Mouse (Mus musculus) cerebellum, adult 2 months (tissue): Measurements from ENCODE around the gene Rpa2. TPM values are rescaled to one million over a fixed set of nuclear protein-coding genes. Genes with fewer than 3 reads are reported as not detected.
"Not testable (repeated sequence)": the region's sequence is repeated elsewhere in the genome, so short reads cannot be mapped to it uniquely, and the experiment has no call there.

Source experiments
- DNase-seq, 2 experiments: peaks; one replicate each; pipeline ENCODE4 v3.0.0; 2021
- H3K27ac ChIP-seq: fragments of 200-500 bp; 2 replicates; pipeline ENCODE4 v1.5.1; 2012; ENCODE audit warnings: low read length, control low read depth, inconsistent platforms; ENCODE audit not compliant: insufficient read depth
- H3K27me3 ChIP-seq: fragments of 200-500 bp; 2 replicates; pipeline ENCODE4 v1.6.1; 2012; ENCODE audit warnings: inconsistent platforms, mild to moderate bottlenecking, low read length, moderate library complexity; ENCODE audit not compliant: control insufficient read depth, insufficient read depth
- H3K4me1 ChIP-seq: fragments of 200-500 bp; 2 replicates; pipeline ENCODE4 v1.6.1; 2011; ENCODE audit warnings: low read length; ENCODE audit not compliant: control insufficient read depth, insufficient read depth
- H3K4me3 ChIP-seq: fragments of 200-500 bp; replicated peaks from 2 replicates; pipeline ENCODE3; 2011; ENCODE audit warnings: mild to moderate bottlenecking, low read depth, low read length, control low read depth; ENCODE audit not compliant: insufficient read depth
- CTCF ChIP-seq: fragments of 200-500 bp; IDR thresholded peaks from 2 replicates; pipeline ENCODE4 v1.5.1; 2011; ENCODE audit warnings: low read depth, mild to moderate bottlenecking, control low read depth, low read length, moderate library complexity, borderline replicate concordance; ENCODE audit not compliant: insufficient read depth
- POLR2A ChIP-seq: fragments of 200-500 bp; IDR thresholded peaks from 2 replicates; pipeline ENCODE4 v1.6.1; 2011; ENCODE audit warnings: low read length, control low read depth, borderline replicate concordance; ENCODE audit not compliant: insufficient read depth
- WGBS: fragments of 180-500 bp; shearing (Covaris S2); methylation state at CpG from one replicate; pipeline ENCODE4 v1.1.7; 2018; 5-methylcytosine and 5-hydroxymethylcytosine counted together
- polyA plus RNA-seq: library from polyadenylated mRNA; depleted of rRNA; stranded (reverse); fragments of >200 nt; gene quantifications from 2 replicates; pipeline ENCODE4 v1.2.3, GENCODE M21; 2012

Gene Rpa2
- polyA plus RNA-seq, 1 experiment: 21.3 TPM

DNA sequence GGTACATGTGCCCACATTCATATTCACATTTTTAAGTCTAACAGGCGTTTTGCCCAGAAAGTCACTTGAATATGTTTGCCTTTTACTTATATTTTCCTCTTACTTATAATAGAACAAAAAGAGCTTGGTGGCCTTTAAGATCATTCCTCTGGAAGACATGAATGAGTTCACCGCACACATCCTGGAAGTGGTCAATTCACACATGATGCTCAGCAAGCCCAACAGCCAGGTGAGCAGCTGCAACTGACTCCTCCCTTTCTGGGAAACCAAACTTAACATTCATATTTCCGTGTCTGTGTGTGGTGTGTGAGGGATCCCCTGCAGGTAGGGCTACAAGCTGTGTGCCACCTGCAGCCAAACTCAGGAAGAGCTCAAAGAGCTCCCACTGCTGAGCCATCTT is 6.8 kb downstream of the Rpa2 start:
- no peak overlapping the region for H3K4me3 ChIP-seq
- no peak for TF ChIP-seq POLR2A
- no peak for TF ChIP-seq CTCF
- no peaks in the 10 kb centered on the region for H3K27me3 ChIP-seq
- WGBS: 77% methylated on average over 3 of the region's 3 CpGs
- DNase-seq: no peak
- H3K27ac ChIP-seq: no peak overlapping the region
- H3K4me1 ChIP-seq: no peaks in the 10 kb centered on the region

DNA sequence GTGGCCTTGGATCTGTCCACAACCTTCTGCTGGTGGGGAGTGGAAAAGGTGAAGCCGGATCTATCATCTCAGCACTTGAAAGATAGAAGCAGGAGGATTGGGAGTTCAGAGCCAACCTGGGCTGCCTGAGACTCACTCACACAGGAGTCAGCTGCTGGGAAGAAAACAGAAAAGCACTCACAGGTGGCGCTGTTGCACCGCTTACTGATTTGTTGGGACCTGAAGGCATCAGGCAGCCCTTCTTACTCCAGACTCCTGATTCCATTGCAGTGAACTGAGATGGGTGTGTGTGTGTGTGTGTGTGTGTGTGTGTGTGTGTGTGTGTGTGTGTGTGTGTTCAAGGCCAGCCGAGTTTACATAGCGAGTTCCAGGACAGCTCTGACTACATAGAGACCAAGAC is 8.6 kb downstream of the Rpa2 start:
- H3K4me1 ChIP-seq: no peaks in the 10 kb centered on the region
- peak; percentile 27 to 50 for DNase-seq
- H3K27me3 ChIP-seq: no peaks in the 10 kb centered on the region
- TF ChIP-seq CTCF (peak; percentile 55; the same call in 1 of the 2 replicates), POLR2A (no peak)
- H3K27ac ChIP-seq: no peak overlapping the region
- H3K4me3 ChIP-seq: no peak overlapping the region
- WGBS: 85% methylated on average over 5 of the region's 5 CpGs

DNA sequence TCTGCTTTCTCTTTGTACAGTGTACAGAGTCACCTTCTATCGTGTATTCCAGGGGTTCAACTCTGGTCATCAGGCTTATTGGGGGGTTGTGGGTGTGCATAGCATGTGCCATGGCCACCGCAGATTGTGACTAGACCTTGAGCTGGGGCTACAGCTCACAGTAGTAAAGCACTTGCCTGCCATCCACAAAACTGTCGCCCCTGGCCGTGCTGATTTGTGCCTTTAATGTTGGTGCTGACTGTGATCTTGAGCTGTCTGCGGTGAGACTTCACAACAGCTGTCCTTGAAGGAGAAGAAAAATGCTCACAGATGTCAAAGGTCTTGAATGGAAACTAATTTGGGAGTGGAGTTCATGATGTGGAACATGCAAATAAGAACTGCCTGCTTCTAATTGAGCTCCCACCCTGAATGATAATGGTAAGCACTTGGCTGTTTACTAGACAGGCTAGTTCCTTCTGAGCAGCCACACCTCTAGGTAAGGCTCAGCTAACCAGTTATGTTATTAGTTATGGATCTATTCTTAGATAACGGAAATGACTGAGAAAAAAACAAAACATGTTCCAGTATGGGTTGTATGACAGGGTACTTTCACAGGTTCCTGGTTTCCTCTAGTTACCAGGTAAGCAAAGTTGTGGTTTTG is 10.6 kb downstream of the Rpa2 start:
- no peak for DNase-seq
- no peaks in the 10 kb centered on the region for H3K27me3 ChIP-seq
- no peak for TF ChIP-seq POLR2A
- no peak for TF ChIP-seq CTCF
- WGBS: 94% methylated on average over 6 of the region's 6 CpGs
- H3K4me3 ChIP-seq: no peak overlapping the region
- H3K27ac ChIP-seq: no peak overlapping the region
- no peaks in the 10 kb centered on the region for H3K4me1 ChIP-seq

DNA sequence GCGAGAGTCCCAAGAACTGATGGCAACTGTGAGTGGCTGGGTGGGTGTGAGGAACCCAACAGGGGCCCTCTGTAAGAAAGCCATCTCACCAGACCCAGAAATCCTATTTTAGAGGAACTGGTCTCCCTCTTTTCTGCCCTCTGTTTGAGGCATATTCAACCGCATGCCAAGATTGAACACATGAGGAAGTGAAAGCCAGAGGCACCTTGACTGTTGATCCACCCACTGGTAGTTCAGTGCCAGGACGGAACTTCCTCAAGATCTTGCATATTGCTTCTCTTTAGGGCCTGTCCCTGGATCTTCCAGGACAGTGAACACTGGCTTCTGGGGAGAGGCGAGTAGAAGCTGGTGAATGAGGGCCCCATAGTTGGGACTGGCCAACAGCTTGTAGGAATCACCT is 12.2 kb downstream of the Rpa2 start:
- Histone ChIP-seq H3K27me3 (no peaks in the 10 kb centered on the region), H3K4me1 (no peaks in the 10 kb centered on the region), H3K27ac (no peak overlapping the region), H3K4me3 (no peak overlapping the region)
- 87% methylated on average over 4 of the region's 4 CpGs for WGBS
- no peak for DNase-seq
- TF ChIP-seq POLR2A (no peak), CTCF (no peak)

DNA sequence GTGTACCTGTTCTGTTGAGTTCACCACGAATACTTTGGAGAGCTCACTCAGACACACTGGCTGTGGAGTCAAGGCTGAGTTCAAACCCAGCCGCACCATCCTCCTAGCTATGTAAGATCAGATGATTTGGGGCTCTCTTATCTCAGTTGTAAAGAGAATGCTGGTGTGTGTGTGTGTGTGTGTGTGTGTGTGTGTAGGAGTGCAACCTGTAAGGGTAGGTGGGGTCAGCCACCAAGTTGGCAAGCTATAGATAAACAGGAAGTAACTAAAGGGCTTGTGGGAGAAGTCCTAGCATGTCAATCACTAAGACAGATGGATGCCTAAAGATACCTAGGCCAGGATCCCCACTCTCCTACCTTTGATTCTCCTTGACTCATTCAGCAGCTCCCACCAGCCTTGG is 15.6 kb downstream of the Rpa2 start:
- Histone ChIP-seq H3K27me3 (no peaks in the 10 kb centered on the region), H3K4me1 (no peaks in the 10 kb centered on the region), H3K27ac (no peak overlapping the region), H3K4me3 (no peak overlapping the region)
- WGBS: 89% methylated on average over 2 of the region's 2 CpGs
- TF ChIP-seq CTCF (no peak), POLR2A (no peak)
- no peak for DNase-seq

DNA sequence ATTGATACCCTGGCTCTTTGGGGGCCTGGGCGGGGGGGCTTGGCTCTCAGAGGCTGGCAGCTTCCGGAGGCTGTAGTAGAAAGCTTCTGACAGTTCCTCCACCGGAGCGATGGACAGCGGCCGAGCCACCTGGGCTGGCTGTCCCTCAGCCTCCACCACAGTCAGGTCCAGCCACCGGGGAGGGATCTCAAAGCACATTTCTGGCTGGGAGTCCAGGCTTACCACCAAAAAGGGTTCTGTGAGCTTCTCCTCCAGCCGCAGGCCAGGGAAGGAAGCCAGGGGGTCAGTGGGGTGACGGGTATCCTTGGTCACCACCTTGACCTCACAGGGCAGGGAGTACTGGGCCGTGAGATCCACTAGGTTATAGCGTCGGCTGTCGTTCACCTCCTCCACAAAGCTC is 17.1 kb downstream of the Rpa2 start:
- DNase-seq: no peak
- Histone ChIP-seq H3K4me3 (no peak overlapping the region), H3K27me3 (no peaks in the 10 kb centered on the region), H3K27ac (no peak overlapping the region), H3K4me1 (no peaks in the 10 kb centered on the region)
- TF ChIP-seq POLR2A: no peak
- TF ChIP-seq CTCF: no peak
- WGBS: 91% methylated on average over 13 of the region's 13 CpGs

DNA sequence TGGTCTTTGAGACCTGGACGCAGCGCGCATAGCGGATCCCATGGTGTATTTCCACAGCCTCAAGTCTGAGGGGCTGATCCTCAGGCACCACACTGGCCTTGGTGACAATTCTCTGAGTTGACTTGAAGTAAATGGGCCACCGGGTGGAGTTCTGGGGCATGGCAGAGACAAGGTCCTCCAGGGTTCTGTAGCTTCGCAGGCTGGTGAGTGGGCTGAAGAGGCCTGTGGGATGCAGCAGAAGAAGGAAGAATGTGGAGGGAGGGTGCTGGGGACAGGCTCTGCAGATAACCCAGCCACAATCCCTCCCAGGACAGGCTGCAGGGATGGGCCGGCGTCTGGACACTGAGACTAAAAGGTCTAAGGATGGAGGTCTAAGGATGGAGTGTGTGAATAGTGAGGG is 21.6 kb downstream of the Rpa2 start:
- Histone ChIP-seq H3K27me3 (peaks cover 1% of the 10 kb centered on the region; the same call in 1 of the 2 replicates), H3K4me3 (no peak overlapping the region), H3K4me1 (no peaks in the 10 kb centered on the region), H3K27ac (no peak overlapping the region)
- 86% methylated on average over 8 of the region's 8 CpGs for WGBS
- no peak for DNase-seq
- TF ChIP-seq CTCF (no peak), POLR2A (no peak)

DNA sequence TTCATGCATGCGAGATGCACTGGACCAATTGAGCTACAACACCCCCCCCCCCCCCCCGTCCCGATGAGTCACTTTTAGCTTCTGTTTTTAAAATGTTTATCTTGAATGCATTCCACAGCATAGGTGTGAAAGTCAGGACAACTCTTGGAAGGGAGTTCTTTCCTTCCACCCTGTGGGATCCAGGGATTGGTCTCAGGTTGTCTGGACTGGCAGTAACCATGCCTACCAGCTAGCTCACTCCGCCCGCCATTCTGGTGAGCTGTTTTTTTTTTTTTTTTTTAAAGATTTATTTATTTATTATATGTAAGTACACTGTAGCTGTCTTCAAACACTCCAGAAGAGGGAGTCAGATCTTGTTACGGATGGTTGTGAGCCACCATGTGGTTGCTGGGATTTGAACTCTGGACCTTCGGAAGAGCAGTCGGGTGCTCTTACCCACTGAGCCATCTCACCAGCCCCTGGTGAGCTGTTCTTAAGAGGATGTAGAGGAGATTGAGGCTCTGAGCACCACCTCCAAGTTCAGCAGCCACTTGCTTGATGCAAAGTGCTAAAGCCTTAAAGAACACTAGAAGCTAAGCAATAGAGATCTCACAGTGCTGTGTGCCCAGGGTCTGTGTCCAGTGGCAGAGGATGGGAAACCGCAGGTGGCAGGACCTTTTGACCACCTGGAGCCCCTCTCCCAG is 25.3 kb downstream of the Rpa2 start:
- not testable (repeated sequence) for H3K4me3 ChIP-seq, H3K27ac ChIP-seq, H3K4me1 ChIP-seq, DNase-seq, H3K27me3 ChIP-seq
- 88% methylated on average over 9 of the region's 9 CpGs for WGBS
